Mouse (Mus musculus) thymus, adult 2 months (tissue): ENCODE results near the gene Gsx1. TPM values are rescaled to one million over a fixed set of nuclear protein-coding genes. Genes with fewer than 3 reads are reported as not detected.

ENCODE experiments used
- DNase-seq: peaks from one replicate; pipeline ENCODE4 v3.0.0; 2021
- H3K27ac ChIP-seq: fragments of 200-500 bp; 2 replicates; pipeline ENCODE4 v1.5.1; 2012; ENCODE audit warnings: low read length, control low read depth; ENCODE audit not compliant: control insufficient read depth, insufficient read depth
- H3K27me3 ChIP-seq: fragments of 200-500 bp; 2 replicates; pipeline ENCODE4 v1.6.1; 2012; ENCODE audit warnings: mild to moderate bottlenecking, low read length, moderate library complexity, mixed read lengths; ENCODE audit not compliant: control insufficient read depth, insufficient read depth
- H3K36me3 ChIP-seq: fragments of 200-500 bp; 2 replicates; pipeline ENCODE4 v1.6.1; 2012; ENCODE audit warnings: mild to moderate bottlenecking, low read length, moderate library complexity; ENCODE audit not compliant: control insufficient read depth, insufficient read depth
- H3K4me1 ChIP-seq: fragments of 200-500 bp; replicated peaks from 2 replicates; pipeline ENCODE4 v1.6.1; 2012; ENCODE audit warnings: low read length; ENCODE audit not compliant: control insufficient read depth, insufficient read depth
- H3K4me3 ChIP-seq: fragments of 200-500 bp; 2 replicates; pipeline ENCODE4 v1.5.1; 2012; ENCODE audit warnings: mild to moderate bottlenecking, low read length, control low read depth, moderate library complexity; ENCODE audit not compliant: control insufficient read depth, insufficient read depth
- CTCF ChIP-seq: fragments of 200-500 bp; IDR thresholded peaks from 2 replicates; pipeline ENCODE4 v1.5.1; 2012; ENCODE audit warnings: mild to moderate bottlenecking, control low read depth, low read length, moderate library complexity, borderline replicate concordance; ENCODE audit not compliant: control insufficient read depth, poor library complexity, insufficient read depth; ENCODE audit errors: extremely low read depth
- POLR2A ChIP-seq: fragments of 200-500 bp; IDR thresholded peaks from 2 replicates; pipeline ENCODE4 v1.6.1; 2012; ENCODE audit warnings: mild to moderate bottlenecking, low read length, control low read depth, moderate library complexity; ENCODE audit not compliant: control insufficient read depth, poor library complexity, insufficient read depth; ENCODE audit errors: extremely low read depth
- WGBS: fragments of 180-500 bp; shearing (Covaris S2); methylation state at CpG from one replicate; pipeline ENCODE4 v1.1.7; 2018; 5-methylcytosine and 5-hydroxymethylcytosine counted together
- polyA plus RNA-seq: library from polyadenylated mRNA; depleted of rRNA; stranded (reverse); fragments of >200 nt; gene quantifications from 2 replicates; pipeline ENCODE4 v1.2.3, GENCODE M21; 2012

Gsx1 gene
- polyA plus RNA-seq, 1 experiment = not detected

DNA sequence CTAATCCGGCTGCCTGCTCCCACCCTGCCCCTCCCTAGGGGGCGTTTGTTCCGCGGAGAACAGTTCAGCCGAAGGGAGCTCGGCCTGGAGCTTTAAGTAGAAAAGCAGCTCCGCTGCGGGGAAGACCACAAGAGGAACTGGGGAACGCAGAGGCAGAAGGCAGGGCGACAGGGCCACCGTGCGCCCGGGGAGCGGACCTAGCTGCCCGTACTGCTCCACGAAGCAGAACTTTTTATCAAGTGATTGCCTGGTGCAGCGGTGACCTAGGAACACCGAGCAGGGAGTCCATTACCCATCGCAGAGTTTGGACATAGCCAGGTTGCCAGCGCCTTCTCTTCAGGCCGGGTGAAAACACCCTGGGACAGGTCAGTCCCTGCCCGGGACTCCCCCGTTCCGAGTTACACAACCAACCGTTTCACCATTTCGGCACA, 2.5 kb upstream of the Gsx1 start:
- TF ChIP-seq POLR2A (no peak), CTCF (no peak)
- WGBS = 2% methylated on average over 25 of the region's 26 CpGs
- Histone ChIP-seq H3K4me1 (no peaks in the 10 kb centered on the region), H3K4me3 (no peak overlapping the region), H3K27ac (no peak overlapping the region), H3K36me3 (no peaks in the 10 kb centered on the region), H3K27me3 (peaks cover 27% of the 10 kb centered on the region)
- no peak for DNase-seq

DNA sequence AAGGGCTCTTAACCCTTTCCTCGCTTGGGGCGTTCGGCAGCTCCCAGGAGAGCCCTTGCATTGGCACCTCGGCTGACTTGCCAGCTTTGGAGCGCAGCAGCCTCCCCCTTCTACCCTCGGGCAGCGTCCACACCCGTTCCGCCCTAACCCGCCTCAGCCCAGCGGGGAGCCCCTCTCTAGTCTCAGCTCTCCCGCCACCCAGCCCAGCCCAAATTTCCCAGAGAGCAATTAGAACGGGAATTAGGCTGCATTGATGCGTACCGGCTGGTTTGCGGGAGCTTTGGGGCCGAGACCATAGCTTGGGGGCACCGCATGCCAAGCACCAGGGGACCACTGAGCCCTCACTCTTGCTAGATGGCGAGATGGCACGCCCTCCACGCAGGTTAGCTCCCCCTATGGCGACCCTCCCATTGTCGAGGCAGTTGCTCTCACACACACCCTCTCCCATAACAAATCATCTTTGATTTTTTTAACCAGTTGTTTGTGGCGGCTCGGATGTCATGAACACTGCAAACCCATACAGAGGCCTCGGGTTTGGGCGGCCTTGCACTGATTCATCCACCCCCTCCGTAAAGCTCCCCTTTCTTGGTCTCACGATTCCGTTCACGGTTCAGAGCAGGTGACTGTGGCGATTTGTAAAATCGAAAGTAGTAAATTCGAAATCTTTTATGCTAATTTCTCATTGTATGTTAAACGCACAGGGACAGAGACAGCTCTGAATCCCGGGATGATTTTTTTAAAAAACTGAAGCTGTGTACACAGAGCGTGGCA, 1.5 kb upstream of the Gsx1 start:
- no peaks in the 10 kb centered on the region for H3K36me3 ChIP-seq
- TF ChIP-seq CTCF (no peak), POLR2A (no peak)
- H3K4me1 ChIP-seq = no peaks in the 10 kb centered on the region
- H3K4me3 ChIP-seq = no peak overlapping the region
- no peak overlapping the region for H3K27ac ChIP-seq
- peaks cover 29% of the 10 kb centered on the region for H3K27me3 ChIP-seq
- no peak for DNase-seq
- WGBS = 4% methylated on average over 37 of the region's 37 CpGs

DNA sequence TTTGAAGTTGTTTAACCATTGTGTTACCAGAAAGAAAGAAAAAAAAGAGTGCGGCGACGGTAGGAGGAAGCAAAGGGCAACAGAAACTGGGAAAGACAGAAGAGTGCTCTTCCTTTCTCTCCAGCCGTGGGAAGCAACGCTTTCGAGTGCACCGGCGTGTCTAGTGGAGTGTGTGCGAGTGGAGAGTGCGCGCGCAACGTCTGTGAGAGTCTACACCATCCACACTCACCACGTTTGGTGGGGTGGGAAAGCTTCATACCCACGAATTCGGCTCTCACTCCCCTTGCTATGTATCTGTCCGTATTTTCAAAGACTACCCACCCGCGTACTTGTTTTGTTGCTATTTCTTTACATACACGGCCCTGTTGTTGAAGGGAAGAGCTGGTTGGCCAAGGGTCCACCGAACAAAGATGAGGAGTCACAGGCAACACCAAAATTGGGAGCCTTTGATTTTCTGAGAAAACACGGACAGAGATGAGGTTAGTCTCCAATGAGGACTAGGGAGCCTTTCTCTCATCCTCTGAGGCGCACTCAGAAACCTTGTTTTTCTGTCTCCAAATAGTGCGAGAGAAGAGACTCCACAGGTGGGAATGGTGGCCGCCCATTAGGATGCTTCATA, 835 bp upstream of the Gsx1 start:
- H3K4me1 ChIP-seq = no peaks in the 10 kb centered on the region
- no peak for DNase-seq
- H3K27me3 ChIP-seq = peaks cover 29% of the 10 kb centered on the region
- H3K4me3 ChIP-seq = no peak overlapping the region
- TF ChIP-seq POLR2A (no peak), CTCF (no peak)
- WGBS = 10% methylated on average over 25 of the region's 25 CpGs
- H3K27ac ChIP-seq = no peak overlapping the region
- no peaks in the 10 kb centered on the region for H3K36me3 ChIP-seq

DNA sequence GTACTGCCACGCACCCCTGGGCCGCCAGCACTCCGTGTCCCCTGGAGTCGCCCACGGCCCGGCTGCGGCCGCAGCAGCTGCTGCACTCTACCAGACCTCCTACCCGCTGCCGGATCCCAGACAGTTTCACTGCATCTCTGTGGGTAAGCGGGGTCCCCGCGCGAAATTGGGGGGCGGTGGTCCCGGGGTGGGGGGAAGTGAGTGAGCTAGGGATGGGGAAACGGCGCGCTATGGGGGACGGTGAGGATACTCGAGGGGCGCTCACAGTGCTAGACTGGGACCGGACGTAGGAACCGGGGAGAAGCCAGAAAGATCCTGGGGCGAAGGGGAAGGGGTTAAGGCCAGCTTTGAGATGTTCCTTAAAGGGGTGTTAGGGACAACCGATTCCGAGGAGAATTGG, 660 bp downstream of the Gsx1 start:
- Histone ChIP-seq H3K36me3 (no peaks in the 10 kb centered on the region), H3K4me3 (no peak overlapping the region), H3K4me1 (no peaks in the 10 kb centered on the region), H3K27ac (no peak overlapping the region), H3K27me3 (peaks cover 29% of the 10 kb centered on the region)
- TF ChIP-seq POLR2A (no peak), CTCF (no peak)
- no peak for DNase-seq
- WGBS = 9% methylated on average over 28 of the region's 28 CpGs

DNA sequence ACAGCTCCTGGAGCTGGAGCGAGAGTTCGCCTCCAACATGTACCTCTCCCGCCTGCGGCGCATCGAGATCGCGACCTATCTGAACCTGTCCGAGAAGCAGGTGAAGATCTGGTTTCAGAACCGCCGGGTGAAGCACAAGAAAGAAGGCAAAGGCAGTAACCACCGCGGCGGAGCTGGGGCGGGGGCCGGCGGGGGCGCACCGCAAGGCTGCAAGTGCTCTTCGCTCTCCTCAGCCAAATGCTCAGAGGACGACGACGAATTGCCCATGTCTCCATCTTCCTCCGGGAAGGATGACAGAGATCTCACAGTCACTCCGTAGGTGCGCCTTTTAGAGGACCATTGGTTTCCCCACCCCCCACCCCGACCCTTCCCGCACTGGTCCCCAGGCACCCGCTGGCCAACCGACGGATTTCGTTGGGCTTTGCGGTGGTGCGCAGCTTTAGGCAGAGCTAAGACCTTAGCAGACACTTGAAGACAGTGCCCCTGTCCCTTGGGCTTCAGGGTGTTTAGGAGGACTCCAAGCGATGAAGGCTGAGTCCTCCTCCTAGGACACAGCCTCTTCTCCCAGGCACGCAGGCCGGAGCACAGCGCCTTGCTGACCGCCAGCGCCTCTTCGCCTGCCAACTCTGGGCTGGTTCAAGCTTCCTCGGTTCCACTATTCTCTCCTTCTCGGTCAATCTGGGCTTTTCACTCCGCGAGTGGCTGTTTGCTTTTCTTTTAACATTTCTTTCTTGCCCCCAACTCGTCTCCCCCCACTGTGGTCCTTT, 1.5 kb downstream of the Gsx1 start:
- Histone ChIP-seq H3K4me3 (no peak overlapping the region), H3K4me1 (no peaks in the 10 kb centered on the region), H3K27me3 (peaks cover 29% of the 10 kb centered on the region), H3K36me3 (no peaks in the 10 kb centered on the region), H3K27ac (no peak overlapping the region)
- no peak for TF ChIP-seq CTCF
- no peak for TF ChIP-seq POLR2A
- DNase-seq = no peak
- WGBS = 10% methylated on average over 46 of the region's 46 CpGs

DNA sequence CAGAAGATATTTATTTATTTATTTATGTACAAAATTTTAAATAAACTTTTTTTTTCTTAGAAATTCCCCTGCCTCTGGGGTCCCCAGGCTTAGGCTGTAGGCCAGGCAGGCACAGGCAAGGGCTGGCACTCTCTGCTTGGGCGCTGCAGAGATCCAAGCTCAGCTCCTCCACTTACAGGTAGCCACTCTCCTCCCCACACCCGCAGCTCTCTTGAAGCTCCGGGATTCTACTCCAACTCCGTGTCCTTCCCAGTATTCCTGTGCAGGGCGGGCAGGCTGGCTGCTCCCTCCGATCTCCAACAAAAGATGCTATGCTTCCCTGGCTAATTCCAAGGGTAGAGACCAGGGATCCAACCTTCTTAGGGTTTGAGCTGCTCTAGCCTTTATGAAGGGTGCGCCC, 2.4 kb downstream of the Gsx1 start:
- H3K36me3 ChIP-seq = no peaks in the 10 kb centered on the region
- no peak overlapping the region for H3K4me3 ChIP-seq
- H3K27me3 ChIP-seq = peaks cover 24% of the 10 kb centered on the region; the same call in 1 of the 2 replicates
- H3K27ac ChIP-seq = no peak overlapping the region
- WGBS = 6% methylated on average over 7 of the region's 7 CpGs
- no peaks in the 10 kb centered on the region for H3K4me1 ChIP-seq
- no peak for DNase-seq
- TF ChIP-seq CTCF (no peak), POLR2A (no peak)
